Mouse (Mus musculus): Measurements from ENCODE around the gene Rnf220.

- TF ChIP-seq CTCF (conservative IDR thresholded peaks at IDR 0.05; ENCODE audit: low read length) (no peak), POU5F1 (IDR thresholded peaks at IDR 0.05; ENCODE audit: borderline replicate concordance, low read length) (no peak)
Observed at GRCm38 (mm10) chr4:117390850-117391795, 105.7 kb downstream of the Rnf220 start.
